Mouse (Mus musculus) macrophage (primary cell): ENCODE measurements around the gene Btbd9. TPM values are rescaled to one million over a fixed set of nuclear protein-coding genes. Genes with fewer than 3 reads are reported as not detected.

Experiments
- H3K27ac ChIP-seq: fragments of 350-480 bp; formaldehyde crosslinking; 2 replicates; pipeline ENCODE4 v1.9.0; 2021
- H3K36me3 ChIP-seq: fragments of 350-480 bp; formaldehyde crosslinking; 2 replicates; pipeline ENCODE4 v1.9.0; 2021; ENCODE audit errors: inconsistent target
- H3K4me3 ChIP-seq: fragments of 350-480 bp; formaldehyde crosslinking; 2 replicates; pipeline ENCODE4 v1.9.0; 2021; ENCODE audit errors: inconsistent target
- H3K79me2 ChIP-seq: fragments of 350-480 bp; formaldehyde crosslinking; 2 replicates; pipeline ENCODE4 v1.9.0; 2021; ENCODE audit errors: inconsistent target
- whole genome bisulfite sequencing: methylation state at CpG from one replicate; pipeline ENCODE4 v1.1.7; 2026; ENCODE audit warnings: inconsistent platforms; ENCODE audit not compliant: missing documents; 5-methylcytosine and 5-hydroxymethylcytosine counted together
- polyA plus RNA-seq: library from polyadenylated mRNA; stranded (reverse); fragments of 250-400 nt; gene quantifications from 3 replicates; pipeline ENCODE4 v1.2.4, GENCODE M21; 2018; ENCODE audit warnings: inconsistent platforms

The Btbd9 gene
- polyA plus RNA-seq, 1 experiment from 2014 or later, result 16.9 TPM

DNA sequence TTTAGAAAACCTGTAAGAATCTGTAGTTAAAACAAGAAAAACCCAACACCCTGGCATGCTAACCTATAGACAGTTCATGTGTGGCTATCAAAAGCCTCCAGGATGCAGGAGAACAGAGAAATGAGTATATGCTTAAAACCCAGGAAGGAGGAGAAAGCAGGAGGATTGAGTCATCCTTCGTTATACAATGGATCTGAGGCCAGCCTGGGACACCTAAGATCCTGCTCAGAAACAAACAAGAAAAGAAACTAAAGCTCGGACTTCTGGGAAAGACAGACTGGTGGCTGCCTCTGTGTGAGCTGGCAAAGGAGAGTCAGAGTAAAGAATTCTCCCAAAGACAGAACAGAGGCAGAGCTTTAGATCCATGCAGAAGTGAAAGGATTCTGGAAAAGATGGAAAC lies 17.7 kb downstream of the Btbd9 start:
- H3K79me2 ChIP-seq, result peaks cover 92% of the 10 kb centered on the region
- H3K36me3 ChIP-seq, result no peaks in the 10 kb centered on the region
- H3K4me3 ChIP-seq, result no peak overlapping the region
- 92% methylated on average over 2 of the region's 2 CpGs for WGBS
- no peak overlapping the region for H3K27ac ChIP-seq

DNA sequence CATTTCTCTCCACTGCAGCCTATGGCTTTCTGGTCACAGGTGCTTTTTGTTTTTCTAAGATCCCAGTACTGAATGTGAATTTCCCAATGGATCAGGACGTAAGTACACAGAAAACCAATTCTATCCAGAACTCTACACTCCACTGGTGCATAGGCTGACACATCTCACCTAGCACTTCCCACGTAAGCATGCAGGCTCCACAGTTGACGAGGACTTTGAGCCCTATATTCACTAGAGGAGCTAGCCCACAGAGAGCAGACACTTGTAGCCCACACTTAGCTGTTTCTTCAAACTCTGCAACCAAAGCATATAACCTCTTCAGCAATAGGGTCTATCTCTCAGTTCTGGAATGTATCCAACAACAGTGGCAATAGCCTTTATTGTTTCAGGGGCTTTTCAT lies 19.8 kb downstream of the Btbd9 start:
- Histone ChIP-seq H3K79me2 (peaks cover 91% of the 10 kb centered on the region), H3K4me3 (no peak overlapping the region), H3K36me3 (no peaks in the 10 kb centered on the region), H3K27ac (no peak overlapping the region)
- WGBS, result 94% methylated on average over 3 of the region's 3 CpGs

DNA sequence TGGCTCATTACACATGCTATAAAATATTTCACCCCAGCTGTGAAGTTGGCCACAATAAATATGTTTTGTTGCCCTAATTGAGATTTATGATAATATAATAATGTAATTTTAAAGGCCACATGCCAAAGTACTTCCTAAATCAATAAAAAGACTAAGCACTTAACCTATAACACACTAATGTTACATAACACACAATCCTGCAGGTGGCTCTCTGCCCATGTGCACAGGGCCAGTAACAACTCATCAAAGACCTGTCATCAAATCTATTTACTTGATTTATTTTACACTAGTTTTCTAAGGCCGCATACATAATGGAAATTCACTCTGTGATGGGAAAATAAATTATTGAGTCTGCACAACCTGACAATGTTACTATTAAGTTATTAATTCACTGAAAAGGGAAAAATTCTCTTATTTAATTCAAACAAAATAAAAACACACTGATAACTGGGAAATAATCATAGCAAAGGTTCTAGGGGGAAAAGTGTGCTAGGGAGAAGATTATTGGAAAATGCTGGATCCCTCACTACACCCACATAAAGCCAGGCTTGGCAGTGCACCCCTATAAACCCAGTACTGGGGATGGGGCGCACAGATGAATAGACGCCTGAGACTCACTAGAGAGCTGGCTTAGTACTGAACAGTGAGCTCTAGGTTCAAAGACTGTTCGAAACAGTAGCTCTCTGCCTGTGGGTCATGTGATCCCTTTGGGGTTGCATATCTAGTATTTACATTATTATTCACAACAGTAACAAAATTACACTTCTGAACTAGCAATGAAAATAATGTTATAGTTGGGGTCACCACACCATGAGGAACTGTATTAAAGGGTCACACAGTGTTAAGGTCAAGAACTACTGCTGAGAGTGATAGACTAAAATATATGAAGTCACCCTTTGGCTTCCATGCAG lies 23.0 kb downstream of the Btbd9 start:
- 94% methylated on average over 4 of the region's 4 CpGs for WGBS
- Histone ChIP-seq H3K4me3 (no peak overlapping the region), H3K79me2 (peaks cover 86% of the 10 kb centered on the region), H3K27ac (no peak overlapping the region), H3K36me3 (no peaks in the 10 kb centered on the region)

DNA sequence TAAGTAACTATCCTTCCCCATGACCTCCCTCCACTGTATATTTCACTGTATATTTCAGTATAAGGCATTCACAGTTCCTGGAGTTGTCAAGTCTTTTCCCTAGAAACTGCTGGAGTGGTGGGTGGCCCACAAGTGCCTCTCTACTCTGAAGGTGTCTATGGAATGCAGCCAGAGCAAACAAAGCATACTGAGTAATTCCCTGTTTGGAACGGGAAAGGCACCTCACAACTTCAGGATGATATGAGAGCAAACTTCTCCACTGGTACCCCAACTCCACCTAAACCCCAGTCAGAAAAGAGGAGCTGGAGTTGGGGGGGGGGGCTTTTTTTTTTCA lies 25.5 kb downstream of the Btbd9 start:
- H3K36me3 ChIP-seq, result no peaks in the 10 kb centered on the region
- H3K27ac ChIP-seq, result no peak overlapping the region
- WGBS, result 100% methylated on average over 1 of the region's 1 CpGs
- H3K79me2 ChIP-seq, result peaks cover 77% of the 10 kb centered on the region; the same call in 1 of the 2 replicates
- H3K4me3 ChIP-seq, result no peak overlapping the region

DNA sequence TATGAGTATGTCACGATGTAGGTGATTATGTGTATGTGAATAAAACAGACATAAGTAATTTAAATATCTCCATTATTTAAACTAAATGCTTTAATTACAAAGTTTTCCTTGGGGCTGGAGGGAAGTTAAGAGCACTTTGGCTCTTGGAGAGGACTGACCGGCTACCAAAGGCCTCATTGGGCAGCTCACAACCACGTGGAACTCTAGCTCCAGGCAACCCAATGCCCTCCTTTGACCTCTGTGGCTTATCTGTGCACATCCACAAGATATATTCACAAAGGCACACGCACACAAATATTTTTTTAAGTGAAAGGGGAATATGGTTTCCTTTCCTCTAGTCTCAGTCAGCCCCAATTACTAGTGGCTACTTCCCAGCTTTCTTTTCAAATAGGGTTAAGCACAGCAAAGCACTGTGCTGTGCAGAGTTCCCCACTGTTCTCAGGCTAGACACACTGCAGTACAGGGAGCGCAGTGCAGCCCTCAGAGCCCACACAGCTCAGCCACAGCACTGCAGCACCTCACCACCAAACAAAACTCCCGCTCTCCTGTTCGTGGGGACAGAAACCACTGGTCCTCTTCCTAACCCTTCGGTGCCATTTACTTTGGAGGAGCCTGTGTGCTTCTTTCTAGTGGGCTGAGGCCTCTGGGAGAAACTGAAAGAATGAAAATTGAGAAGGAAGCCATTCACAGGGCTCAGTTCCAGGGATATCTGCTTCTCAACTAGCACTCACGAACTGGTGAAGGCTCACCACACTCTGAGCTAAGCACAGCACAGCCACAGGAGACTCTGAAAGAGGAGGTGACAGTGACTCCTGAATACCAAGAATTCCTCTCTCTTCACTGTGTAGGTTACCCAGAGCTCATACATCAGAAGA lies 26.2 kb downstream of the Btbd9 start:
- Histone ChIP-seq H3K4me3 (no peak overlapping the region), H3K27ac (no peak overlapping the region), H3K36me3 (no peaks in the 10 kb centered on the region), H3K79me2 (peaks cover 71% of the 10 kb centered on the region; the same call in 1 of the 2 replicates)
- 69% methylated on average over 8 of the region's 9 CpGs for WGBS

DNA sequence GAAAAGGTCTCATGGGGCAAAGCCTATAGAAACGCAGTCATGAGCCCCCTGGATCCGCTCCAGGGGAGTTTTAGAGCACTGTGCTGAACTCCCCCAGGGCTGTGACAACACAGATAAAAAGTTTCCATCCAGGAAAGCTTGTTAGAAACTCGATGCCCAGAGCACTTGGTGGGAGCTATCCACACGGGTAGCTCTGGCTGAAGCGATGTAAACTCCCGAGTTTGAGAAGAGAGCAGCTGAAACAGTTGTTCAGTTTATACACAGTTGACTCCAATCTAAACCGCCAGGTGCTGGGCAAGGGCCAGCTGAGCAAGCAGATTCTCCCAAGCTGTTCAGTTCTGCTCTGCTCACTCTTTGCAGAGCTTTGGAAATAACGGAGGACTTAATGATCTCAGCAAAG lies 37.2 kb downstream of the Btbd9 start:
- 86% methylated on average over 8 of the region's 8 CpGs for WGBS
- Histone ChIP-seq H3K36me3 (no peaks in the 10 kb centered on the region), H3K27ac (no peak overlapping the region), H3K4me3 (no peak overlapping the region), H3K79me2 (peaks cover 51% of the 10 kb centered on the region; the same call in 1 of the 2 replicates)

DNA sequence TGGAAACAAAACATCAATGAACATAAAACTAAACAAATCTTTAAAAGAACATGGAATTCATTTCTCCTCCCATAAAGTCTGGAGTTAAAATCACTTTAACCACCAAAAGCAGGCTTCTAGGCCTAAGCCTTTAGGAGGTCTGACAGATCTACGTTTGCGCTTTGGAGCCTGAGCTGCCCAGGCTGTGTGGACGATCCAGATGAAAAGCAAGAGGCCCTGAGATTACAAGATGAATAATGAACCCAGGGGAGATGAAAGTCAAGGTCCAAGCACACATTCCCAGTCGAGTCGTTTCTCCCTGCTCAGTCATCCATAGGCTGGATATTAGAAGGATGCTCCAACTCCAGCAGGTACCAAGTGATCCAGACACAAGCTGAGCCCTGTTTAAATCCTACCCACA lies 39.6 kb downstream of the Btbd9 start:
- WGBS, result 91% methylated on average over 5 of the region's 5 CpGs
- H3K79me2 ChIP-seq, result peaks cover 45% of the 10 kb centered on the region; the same call in 1 of the 2 replicates
- no peak overlapping the region for H3K27ac ChIP-seq
- H3K4me3 ChIP-seq, result no peak overlapping the region
- no peaks in the 10 kb centered on the region for H3K36me3 ChIP-seq

DNA sequence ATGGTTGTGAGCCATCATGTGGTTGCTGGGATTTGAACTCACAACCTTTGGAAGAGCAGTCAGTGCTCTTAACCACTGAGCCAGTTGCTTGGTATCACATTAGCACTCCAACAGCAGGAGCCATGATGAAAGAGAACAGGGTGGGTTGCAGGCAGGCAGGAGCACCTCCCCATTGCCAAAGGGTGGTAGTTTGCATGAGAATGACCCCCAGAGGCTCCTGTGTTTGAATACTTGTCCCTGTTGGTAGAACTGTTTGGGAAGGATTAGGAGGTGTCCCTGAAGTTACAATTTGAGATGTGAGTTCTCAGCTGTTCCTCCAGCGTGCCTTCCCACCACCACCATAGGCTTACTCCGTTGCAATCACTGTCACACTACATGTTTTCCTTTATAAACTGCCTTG lies 43.2 kb downstream of the Btbd9 start:
- Histone ChIP-seq H3K79me2 (peaks cover 27% of the 10 kb centered on the region; the same call in 1 of the 2 replicates), H3K27ac (no peak overlapping the region), H3K36me3 (no peaks in the 10 kb centered on the region), H3K4me3 (no peak overlapping the region)
- 100% methylated on average over 2 of the region's 2 CpGs for WGBS

DNA sequence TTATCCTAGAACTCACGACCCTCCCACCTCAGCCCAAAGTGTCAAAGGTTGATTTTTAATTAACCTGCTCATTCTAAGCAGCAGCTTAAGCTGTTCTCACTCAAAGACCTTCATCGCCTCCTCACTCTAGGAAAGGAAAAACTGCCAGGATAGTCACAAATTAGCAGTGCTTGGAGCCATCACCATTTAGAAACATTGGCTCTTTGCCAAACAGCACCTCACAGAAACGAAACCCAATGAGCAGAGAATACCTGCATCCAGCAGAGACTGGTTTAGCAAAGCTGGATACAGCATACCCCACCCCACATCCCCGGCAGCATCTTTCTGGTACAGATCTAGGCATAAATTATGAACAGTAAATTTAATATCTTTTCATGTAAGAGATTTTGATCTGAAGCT lies 45.7 kb downstream of the Btbd9 start:
- Histone ChIP-seq H3K79me2 (peaks cover 4% of the 10 kb centered on the region; the same call in 1 of the 2 replicates), H3K36me3 (no peaks in the 10 kb centered on the region), H3K27ac (no peak overlapping the region), H3K4me3 (no peak overlapping the region)
- 86% methylated on average over 4 of the region's 4 CpGs for WGBS

DNA sequence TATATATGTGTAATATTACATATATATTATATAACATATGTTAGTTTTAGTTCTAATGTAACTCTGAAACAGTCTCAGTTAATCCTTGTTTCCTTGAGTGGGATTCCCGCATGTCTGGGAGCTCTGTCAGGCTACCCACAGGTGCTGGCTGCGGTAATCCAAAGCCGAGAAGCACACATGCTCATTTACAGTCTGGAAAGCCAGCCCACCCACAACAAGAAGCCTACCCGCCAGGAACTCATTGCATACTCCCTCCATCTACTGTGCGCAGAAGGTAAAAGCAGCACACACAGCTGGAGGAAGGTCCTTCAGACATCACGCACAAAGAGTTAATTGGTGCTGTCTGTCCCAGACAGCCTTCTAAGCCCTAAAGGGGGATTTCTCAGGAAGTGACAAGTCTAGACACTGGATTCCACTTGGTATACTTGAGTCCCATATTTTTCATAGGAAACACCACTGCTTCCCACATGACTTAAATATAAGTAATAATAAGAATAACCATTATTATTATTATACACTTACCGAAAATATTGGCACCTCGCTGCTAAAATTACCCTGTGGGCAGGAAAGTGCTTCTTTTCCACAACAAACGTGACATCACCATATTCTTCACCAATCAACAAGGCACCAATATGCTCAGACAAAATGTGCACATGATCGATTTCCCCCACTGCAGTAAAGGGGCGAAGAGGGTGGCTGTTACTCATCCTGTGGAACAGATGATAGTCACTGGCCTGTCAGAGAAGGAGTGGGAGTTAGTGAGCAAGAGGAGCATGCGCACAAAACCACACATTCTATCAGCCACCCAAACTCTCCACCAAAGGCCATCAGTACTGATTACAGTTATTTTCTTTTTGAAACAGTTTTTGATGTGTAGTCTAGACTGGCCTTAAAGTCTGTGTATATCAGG lies 46.4 kb downstream of the Btbd9 start:
- Histone ChIP-seq H3K36me3 (no peaks in the 10 kb centered on the region), H3K4me3 (no peak overlapping the region), H3K27ac (no peak overlapping the region), H3K79me2 (no peaks in the 10 kb centered on the region; the same call in 1 of the 2 replicates)
- WGBS, result 95% methylated on average over 12 of the region's 12 CpGs

DNA sequence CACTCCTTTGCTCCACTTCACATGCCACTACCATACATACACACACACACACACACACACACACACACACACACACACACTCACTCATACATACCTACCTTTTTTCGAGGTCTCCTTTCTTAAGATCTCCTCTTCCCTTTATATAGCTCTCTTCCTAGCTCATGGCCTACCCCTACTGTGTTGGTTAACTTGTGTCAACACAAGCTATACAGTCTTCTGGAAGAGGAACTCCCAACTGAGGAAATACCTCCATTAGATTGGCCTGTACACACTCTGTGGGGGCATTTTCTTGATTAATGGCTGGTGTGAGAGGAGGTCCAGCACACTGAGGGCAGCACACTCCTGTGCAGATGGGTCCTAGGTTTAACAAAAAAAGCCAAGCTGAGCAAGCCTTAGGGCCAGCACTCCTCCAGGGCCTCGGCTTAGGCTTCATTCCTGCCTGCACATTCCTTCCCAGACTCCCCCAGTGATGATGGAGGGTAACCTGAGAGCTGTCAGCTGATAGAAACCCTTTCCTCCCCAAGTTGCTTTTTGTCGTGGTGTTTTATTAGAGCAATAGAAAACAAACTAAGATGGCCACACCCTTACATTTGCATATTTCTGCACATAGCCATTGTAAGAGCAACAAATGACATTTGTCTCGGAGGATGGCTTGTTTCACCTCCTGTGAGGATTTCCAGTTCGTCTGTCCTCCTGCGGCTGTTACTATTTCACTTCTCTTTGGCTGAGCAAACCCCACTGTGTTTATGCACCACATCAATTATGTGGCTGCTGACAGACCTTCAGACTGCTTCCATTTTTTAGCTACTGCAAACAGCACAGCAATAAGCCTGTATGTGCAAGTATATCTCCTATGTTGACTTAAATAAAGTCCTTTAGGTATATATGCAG lies 50.6 kb downstream of the Btbd9 start:
- Histone ChIP-seq H3K4me3 (no peak overlapping the region), H3K79me2 (no peaks in the 10 kb centered on the region), H3K36me3 (no peaks in the 10 kb centered on the region), H3K27ac (no peak overlapping the region)
- 76% methylated on average over 6 of the region's 6 CpGs for WGBS

DNA sequence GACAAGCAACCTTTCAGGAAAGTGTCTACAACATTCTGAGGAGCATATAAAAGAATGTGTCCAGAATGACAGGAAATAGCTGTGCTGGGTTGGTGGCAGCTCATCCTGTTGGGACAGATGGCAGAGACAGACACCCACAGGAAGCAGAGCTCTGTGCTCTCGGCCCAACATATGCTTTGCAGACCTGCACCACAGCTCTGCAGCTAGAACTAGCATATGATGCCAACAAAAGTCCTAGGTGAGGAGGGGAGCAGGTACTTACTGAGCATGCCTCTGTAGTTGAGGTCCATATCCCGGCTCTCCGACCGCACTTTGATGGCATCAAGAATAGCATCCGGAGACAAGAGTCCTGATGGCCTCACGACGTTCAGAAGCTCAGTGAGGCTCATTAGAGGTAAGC lies 51.8 kb downstream of the Btbd9 start:
- Histone ChIP-seq H3K27ac (no peak overlapping the region), H3K4me3 (no peak overlapping the region), H3K36me3 (no peaks in the 10 kb centered on the region), H3K79me2 (no peaks in the 10 kb centered on the region)
- WGBS, result 62% methylated on average over 7 of the region's 7 CpGs

DNA sequence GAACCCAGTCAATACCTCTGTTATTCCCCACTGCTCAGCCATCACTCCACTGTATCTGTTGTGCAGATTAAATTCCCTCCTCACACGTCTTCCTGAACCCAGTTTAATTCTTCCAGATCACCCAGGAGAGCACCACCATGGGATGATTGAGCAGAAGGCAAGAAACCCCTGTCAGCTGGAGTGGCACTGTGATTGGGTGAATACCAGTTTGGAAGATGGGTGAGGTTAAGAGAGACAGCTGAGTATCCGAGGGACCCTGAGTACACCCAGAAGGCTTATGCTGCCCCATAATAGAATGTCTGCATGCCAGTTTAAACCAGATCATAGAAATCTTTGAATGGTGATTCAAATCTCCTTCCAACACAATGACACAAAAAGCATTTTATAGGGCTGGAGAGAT lies 52.5 kb downstream of the Btbd9 start:
- no peaks in the 10 kb centered on the region for H3K36me3 ChIP-seq
- WGBS, result 87% methylated on average over 2 of the region's 2 CpGs

More for the DNA sequence above, 52.5 kb downstream of the Btbd9 start:
- Histone ChIP-seq H3K79me2 (no peaks in the 10 kb centered on the region), H3K4me3 (no peak overlapping the region), H3K27ac (no peak overlapping the region)
